Mouse (Mus musculus): ENCODE results near the gene Ddc. TPM values are rescaled to one million over a fixed set of nuclear protein-coding genes. Genes with fewer than 3 reads are reported as not detected.
A peak's percentile ranks its signal among the peaks of the same experiment; 100 is the strongest.

Ddc gene
- polyA plus RNA-seq (2015; fragmentation: Nextera tagmentation; extraction: Ambion mirVana) = 15.9 and 17.7 TPM in 2 replicates

DNA sequence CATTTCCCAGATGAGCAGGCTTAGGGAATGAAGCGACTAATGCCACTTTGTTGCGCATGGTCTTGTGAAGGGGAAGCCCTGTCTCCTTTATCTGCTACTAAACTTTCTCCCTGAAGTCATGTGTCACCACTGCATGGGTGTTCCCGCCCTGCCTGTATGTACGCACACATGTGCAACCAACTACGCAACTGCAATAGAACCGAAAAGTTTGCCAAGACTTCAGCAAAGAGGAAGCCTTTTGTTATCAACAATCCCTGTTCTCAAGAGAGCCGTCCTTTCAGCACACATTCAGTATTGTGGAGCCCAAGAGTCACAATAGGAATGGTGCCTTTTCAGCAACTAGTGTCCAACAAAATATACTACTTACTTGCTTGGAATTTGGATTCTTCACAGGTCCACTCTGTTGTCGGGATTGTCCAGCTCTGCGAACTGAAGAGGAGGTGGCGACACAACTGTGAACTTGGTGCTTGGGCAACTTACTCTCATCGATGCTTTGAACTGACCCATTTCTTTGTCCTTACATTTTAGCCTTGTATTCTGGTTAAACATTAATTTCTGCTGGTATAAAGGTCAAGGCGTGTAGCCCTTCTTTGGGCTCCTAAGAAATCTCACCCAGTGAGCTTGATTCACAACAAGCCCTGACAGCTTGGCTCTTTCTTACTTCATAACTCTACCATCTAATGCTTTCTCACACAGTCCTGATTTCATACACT, at the start of gene Ddc:
TSS of gene Ddc (minus strand) at position 500 of the 713 bp plus-strand sequence.
- Histone ChIP-seq H3K4me2 (ENCODE audit: low read depth, low read length) (no peak within 1 kb of the TSS), H3K9me3 (ENCODE audit: control insufficient read depth, low read length) (no peaks in the 10 kb centered on the region), H3K4me3 (ENCODE audit: low read length) (no peak within 1 kb of the TSS), H3K27ac (ENCODE audit: low read length) (peak within 1 kb of the TSS; percentile 53), H3K36me3 (ENCODE audit: control insufficient read depth, insufficient read depth, low read length) (no peaks in the 10 kb centered on the region), H3K9ac (ENCODE audit: low read length) (no peak within 1 kb of the TSS), H3K4me1 (replicated peaks; ENCODE audit: control insufficient read depth, insufficient read depth, low read length) (peaks cover 3% of the 10 kb centered on the region; the same call in 1 of the 2 replicates), H3K27me3 (ENCODE audit: control insufficient read depth, insufficient read depth, low read depth, low read length) (no peaks in the 10 kb centered on the region)
- no peak for ATAC-seq (ENCODE audit: low read depth)
- WGBS = 66% methylated on average over 12 of the region's 12 CpGs

DNA sequence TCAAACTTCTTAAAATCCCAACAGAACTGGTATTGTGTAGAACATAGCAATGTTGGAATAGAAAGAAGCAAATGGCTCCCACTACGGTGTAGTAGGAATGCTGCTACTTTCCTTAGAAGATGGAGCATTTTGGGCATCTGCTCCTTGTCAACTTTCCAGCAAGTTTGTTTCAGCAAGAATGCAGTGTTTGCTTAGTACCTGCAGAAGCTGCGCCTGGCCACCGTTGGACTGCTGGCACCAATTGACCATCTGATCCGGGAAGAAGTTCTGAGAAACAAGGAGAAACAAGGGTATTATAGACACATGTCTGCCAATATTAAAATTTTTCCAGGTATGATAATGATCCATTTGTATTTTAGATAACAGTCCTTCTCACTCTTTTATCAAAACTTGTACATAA, 47.8 kb upstream of the Ddc start:
- ATAC-seq (ENCODE audit: low read depth) = no peak
- H3K27ac ChIP-seq (ENCODE audit: low read length) = no peak overlapping the region
- no peak overlapping the region for H3K4me3 ChIP-seq (ENCODE audit: low read length)
- peaks cover 30% of the 10 kb centered on the region for H3K36me3 ChIP-seq (ENCODE audit: control insufficient read depth, insufficient read depth, low read length)
- H3K4me1 ChIP-seq (replicated peaks; ENCODE audit: control insufficient read depth, insufficient read depth, low read length) = peaks cover 12% of the 10 kb centered on the region
- H3K27me3 ChIP-seq (ENCODE audit: control insufficient read depth, insufficient read depth, low read depth, low read length) = no peaks in the 10 kb centered on the region
- no peak overlapping the region for H3K9ac ChIP-seq (ENCODE audit: low read length)
- no peaks in the 10 kb centered on the region for H3K9me3 ChIP-seq (ENCODE audit: control insufficient read depth, low read length)
- WGBS = 80% methylated on average over 4 of the region's 4 CpGs
- no peak overlapping the region for H3K4me2 ChIP-seq (ENCODE audit: low read depth, low read length)

DNA sequence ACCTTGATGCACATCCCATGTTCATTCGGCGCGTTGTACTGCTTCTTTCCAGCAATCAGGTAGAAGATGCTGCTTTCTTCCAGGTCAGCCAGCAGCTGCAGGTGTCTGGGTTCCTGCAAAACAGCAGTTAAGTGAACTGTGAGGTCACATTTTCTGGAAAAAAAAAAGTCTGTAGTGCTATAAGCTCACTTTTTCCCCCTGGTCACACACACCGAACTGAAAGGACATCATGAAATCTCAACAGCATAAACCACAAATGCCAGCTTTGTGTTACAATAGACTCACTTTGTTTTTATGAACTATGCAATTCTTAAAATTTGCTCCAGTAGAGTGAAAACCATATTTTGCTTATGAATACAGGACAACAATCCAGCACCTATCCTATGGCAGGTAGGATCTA, 46.9 kb upstream of the Ddc start:
- Histone ChIP-seq H3K4me2 (ENCODE audit: low read depth, low read length) (no peak overlapping the region), H3K4me3 (ENCODE audit: low read length) (no peak overlapping the region), H3K9me3 (ENCODE audit: control insufficient read depth, low read length) (no peaks in the 10 kb centered on the region), H3K9ac (ENCODE audit: low read length) (no peak overlapping the region), H3K27me3 (ENCODE audit: control insufficient read depth, insufficient read depth, low read depth, low read length) (no peaks in the 10 kb centered on the region), H3K27ac (ENCODE audit: low read length) (no peak overlapping the region), H3K4me1 (replicated peaks; ENCODE audit: control insufficient read depth, insufficient read depth, low read length) (peaks cover 11% of the 10 kb centered on the region), H3K36me3 (ENCODE audit: control insufficient read depth, insufficient read depth, low read length) (peaks cover 33% of the 10 kb centered on the region)
- WGBS = 92% methylated on average over 4 of the region's 4 CpGs
- no peak for ATAC-seq (ENCODE audit: low read depth)

DNA sequence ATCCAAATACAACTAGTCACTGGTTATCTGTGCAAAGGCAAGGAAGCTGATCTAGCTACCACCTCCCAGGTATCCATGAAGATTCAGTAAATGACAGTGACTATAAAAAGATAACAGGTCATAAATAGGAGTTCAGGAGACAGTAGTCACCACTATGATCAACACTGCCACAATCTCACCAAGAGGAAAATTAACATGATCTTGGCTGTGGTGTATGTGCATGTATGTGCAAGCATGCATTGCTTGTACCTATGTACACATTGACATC, 46.1 kb upstream of the Ddc start:
- H3K36me3 ChIP-seq (ENCODE audit: control insufficient read depth, insufficient read depth, low read length) = peaks cover 33% of the 10 kb centered on the region
- H3K27ac ChIP-seq (ENCODE audit: low read length) = no peak overlapping the region
- no peak for ATAC-seq (ENCODE audit: low read depth)

DNA sequence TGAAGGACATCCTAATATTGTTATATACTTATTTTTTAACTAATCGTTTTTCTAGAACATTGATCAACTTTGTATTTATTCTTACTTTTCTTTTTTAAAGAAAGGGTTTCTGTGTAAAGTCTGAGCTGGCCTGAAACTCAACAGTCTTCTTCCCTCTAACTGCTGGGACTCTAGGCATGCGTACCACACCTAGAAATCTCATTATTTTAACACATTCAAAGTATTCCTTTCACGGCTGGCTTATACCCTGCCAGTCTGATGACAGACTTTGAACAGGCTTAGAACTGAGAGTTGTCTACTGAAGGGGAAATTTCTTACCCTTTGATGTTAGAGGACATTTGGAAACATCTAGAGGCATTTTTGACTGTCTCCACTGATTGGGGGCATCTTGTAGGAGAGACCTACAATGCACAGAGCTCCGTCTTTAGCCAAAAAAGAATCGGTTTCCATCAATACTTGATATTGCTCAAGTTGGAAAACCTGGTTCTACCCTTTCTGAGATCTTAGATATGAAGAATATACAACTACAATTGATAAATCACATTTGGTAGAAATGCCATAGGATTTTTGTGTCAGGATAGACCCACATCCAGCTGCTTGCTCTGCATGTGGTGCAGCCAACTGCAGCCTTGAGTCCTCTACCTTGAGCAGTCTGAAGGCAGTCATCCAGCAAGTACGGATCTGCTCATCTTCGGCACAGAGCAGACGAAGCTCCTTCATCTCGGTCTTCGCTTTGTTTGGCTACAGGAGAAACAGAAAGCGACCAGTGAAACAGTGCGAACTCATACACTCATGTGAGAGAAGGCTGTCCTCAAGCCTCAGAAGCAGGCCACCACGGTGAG, 45.5 kb upstream of the Ddc start:
- 84% methylated on average over 13 of the region's 13 CpGs for WGBS
- Histone ChIP-seq H3K36me3 (ENCODE audit: control insufficient read depth, insufficient read depth, low read length) (peaks cover 33% of the 10 kb centered on the region), H3K9me3 (ENCODE audit: control insufficient read depth, low read length) (no peaks in the 10 kb centered on the region), H3K4me2 (ENCODE audit: low read depth, low read length) (no peak overlapping the region), H3K9ac (ENCODE audit: low read length) (no peak overlapping the region), H3K27me3 (ENCODE audit: control insufficient read depth, insufficient read depth, low read depth, low read length) (no peaks in the 10 kb centered on the region), H3K4me3 (ENCODE audit: low read length) (no peak overlapping the region), H3K27ac (ENCODE audit: low read length) (no peak overlapping the region), H3K4me1 (replicated peaks; ENCODE audit: control insufficient read depth, insufficient read depth, low read length) (peaks cover 7% of the 10 kb centered on the region)
- no peak for ATAC-seq (ENCODE audit: low read depth)

More for the DNA sequence above, 46.1 kb upstream of the Ddc start:
- no peak overlapping the region for H3K4me2 ChIP-seq (ENCODE audit: low read depth, low read length)
- no peaks in the 10 kb centered on the region for H3K27me3 ChIP-seq (ENCODE audit: control insufficient read depth, insufficient read depth, low read depth, low read length)
- H3K9me3 ChIP-seq (ENCODE audit: control insufficient read depth, low read length) = no peaks in the 10 kb centered on the region
- peaks cover 9% of the 10 kb centered on the region for H3K4me1 ChIP-seq (replicated peaks; ENCODE audit: control insufficient read depth, insufficient read depth, low read length)
- no peak overlapping the region for H3K9ac ChIP-seq (ENCODE audit: low read length)
- H3K4me3 ChIP-seq (ENCODE audit: low read length) = no peak overlapping the region

DNA sequence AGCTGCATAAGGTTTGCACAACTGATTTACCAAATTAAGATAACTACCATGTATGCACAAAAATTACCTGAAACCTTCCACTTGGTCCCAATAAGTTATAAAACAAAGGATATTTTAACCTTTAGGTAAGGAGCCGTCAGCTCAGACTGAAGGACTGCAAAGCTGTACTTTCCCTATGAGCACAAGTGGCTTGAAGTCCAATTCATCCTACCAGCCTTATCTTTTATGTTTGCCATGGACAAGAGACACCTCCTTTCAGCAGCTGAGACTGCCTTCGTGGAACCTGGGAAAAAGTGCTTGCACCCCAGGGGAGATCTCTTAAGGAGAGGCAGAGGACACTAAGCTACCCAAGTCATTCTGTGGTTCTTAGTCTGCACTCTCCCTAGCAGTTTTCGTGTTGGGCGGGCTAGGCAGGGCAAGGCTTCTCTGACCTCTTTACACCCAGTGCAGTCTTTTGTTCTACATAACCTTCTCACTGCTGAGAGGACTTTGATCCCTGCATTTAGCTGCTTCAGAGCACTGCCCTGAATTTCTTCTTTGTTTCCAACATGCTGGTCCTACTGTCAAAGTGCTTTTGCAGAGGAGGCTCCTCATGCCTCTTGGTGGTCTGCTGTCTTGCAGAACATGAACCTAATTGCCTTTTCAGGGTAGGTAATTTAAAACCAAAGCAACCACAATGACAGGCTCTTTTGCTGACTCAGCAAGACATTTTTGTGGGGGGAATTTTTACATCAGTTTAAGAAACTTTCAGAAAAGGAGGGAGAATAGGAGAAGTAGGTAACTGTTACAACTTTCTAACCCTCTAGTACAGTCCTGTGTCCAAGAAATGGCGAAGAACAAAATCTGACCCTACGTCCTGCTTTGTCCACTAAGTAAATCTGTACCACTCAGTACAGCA, 44.6 kb upstream of the Ddc start:
- no peak overlapping the region for H3K4me2 ChIP-seq (ENCODE audit: low read depth, low read length)
- peaks cover under 1% of the 10 kb centered on the region for H3K4me1 ChIP-seq (replicated peaks; ENCODE audit: control insufficient read depth, insufficient read depth, low read length)
- 0 out of 2 replicates have a peak overlapping the region, but pooled peaks have one; percentile 0 for H3K9ac ChIP-seq (ENCODE audit: low read length)
- ATAC-seq (ENCODE audit: low read depth) = no peak
- no peaks in the 10 kb centered on the region for H3K27me3 ChIP-seq (ENCODE audit: control insufficient read depth, insufficient read depth, low read depth, low read length)
- no peak overlapping the region for H3K4me3 ChIP-seq (ENCODE audit: low read length)
- 56% methylated on average over 6 of the region's 6 CpGs for WGBS
- H3K9me3 ChIP-seq (ENCODE audit: control insufficient read depth, low read length) = no peaks in the 10 kb centered on the region
- peak overlapping the region; percentile 51 for H3K27ac ChIP-seq (ENCODE audit: low read length)
- peaks cover 35% of the 10 kb centered on the region for H3K36me3 ChIP-seq (ENCODE audit: control insufficient read depth, insufficient read depth, low read length)

DNA sequence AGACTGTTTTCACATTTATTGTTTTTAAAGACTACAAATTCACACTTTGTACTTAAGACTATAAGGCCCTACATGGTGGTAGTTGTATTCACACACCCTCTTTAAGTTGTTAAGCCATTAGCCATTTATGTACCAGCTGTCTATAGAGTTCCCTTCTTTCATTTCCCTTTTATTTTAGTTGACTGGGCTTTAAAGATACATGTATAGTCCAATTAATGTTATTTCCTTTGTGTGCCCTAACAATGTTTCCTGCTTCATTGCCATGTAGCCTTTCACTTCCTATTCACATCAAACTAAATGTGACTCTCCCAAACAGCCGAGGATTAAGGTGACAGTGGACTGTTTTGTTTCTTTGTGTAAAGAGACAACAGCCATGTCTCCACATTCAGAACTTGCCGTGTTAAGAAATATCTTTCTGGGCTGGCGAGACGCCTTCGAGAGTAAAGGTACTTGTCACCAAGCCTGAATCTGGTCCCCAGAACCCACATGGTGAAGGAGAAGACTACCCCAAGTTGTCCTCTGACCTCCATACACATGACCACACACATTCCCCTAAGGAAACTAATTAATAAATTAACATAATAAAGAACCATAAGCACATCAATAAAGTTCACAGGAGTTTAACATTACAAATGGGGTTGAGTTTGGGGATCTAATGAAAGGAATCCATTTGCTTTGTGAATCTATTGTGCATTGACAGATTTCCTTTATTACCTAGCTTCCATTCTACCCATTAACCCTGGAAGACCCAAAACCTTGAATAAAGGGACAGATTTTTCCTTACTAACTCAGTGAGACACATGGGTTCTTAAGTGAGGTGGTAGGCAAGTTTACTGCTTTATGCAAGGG, 43.1 kb upstream of the Ddc start:
- Histone ChIP-seq H3K4me1 (replicated peaks; ENCODE audit: control insufficient read depth, insufficient read depth, low read length) (no peaks in the 10 kb centered on the region; the same call in none of the 2 replicates), H3K27ac (ENCODE audit: low read length) (peak overlapping the region; percentile 45), H3K9me3 (ENCODE audit: control insufficient read depth, low read length) (no peaks in the 10 kb centered on the region), H3K4me3 (ENCODE audit: low read length) (no peak overlapping the region), H3K36me3 (ENCODE audit: control insufficient read depth, insufficient read depth, low read length) (peaks cover 42% of the 10 kb centered on the region), H3K9ac (ENCODE audit: low read length) (no peak overlapping the region), H3K27me3 (ENCODE audit: control insufficient read depth, insufficient read depth, low read depth, low read length) (no peaks in the 10 kb centered on the region), H3K4me2 (ENCODE audit: low read depth, low read length) (no peak overlapping the region)
- 71% methylated on average over 5 of the region's 5 CpGs for WGBS
- no peak for ATAC-seq (ENCODE audit: low read depth)

DNA sequence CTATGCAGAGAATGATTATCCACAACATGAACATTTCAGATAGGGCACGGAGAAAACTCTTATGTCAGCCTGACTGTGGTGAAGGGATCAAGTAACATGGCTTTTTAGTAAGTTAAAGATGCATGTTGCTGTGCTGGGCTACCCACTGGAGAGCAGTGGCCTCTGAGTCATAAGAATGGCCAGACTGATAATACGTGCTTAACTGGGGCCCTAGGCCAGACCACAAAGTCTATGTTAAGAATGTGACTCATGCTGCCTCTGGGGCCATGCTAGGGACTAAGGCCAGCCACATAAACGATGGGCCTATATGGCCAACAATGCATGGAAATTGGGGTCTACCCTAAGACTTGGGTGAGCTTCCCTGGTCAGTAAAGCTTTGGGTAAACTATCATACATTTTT, 41.7 kb upstream of the Ddc start:
- H3K4me1 ChIP-seq (replicated peaks; ENCODE audit: control insufficient read depth, insufficient read depth, low read length) = no peaks in the 10 kb centered on the region; the same call in none of the 2 replicates
- no peak for ATAC-seq (ENCODE audit: low read depth)
- H3K36me3 ChIP-seq (ENCODE audit: control insufficient read depth, insufficient read depth, low read length) = peaks cover 39% of the 10 kb centered on the region
- H3K27me3 ChIP-seq (ENCODE audit: control insufficient read depth, insufficient read depth, low read depth, low read length) = no peaks in the 10 kb centered on the region
- no peak overlapping the region for H3K9ac ChIP-seq (ENCODE audit: low read length)
- no peaks in the 10 kb centered on the region for H3K9me3 ChIP-seq (ENCODE audit: control insufficient read depth, low read length)
- H3K4me3 ChIP-seq (ENCODE audit: low read length) = no peak overlapping the region
- no peak overlapping the region for H3K4me2 ChIP-seq (ENCODE audit: low read depth, low read length)
- WGBS = 70% methylated on average over 3 of the region's 3 CpGs
- H3K27ac ChIP-seq (ENCODE audit: low read length) = peak overlapping the region; percentile 33; the same call in 1 of the 2 replicates
